Mouse (Mus musculus) forebrain, postnatal 0 days (tissue): ENCODE measurements around the gene Samd13. TPM values are rescaled to one million over a fixed set of nuclear protein-coding genes. Genes with fewer than 3 reads are reported as not detected.

Experiments used
- ATAC-seq: fragments of 200-750 bp; cut with Nextera tagmentation; 2 replicates; pipeline ENCODE4 v1.8.0; 2017; ENCODE audit warnings: mild to moderate bottlenecking, moderate library complexity
- DNase-seq: peaks from one replicate; pipeline ENCODE4 v3.0.0-alpha.2; 2015
- H3K27ac ChIP-seq: fragments of 300-500 bp; sonication (generic); 2 replicates; pipeline ENCODE4 v1.5.1; 2014; ENCODE audit warnings: low read depth, mild to moderate bottlenecking, antibody characterized with exemption, low read length, moderate library complexity, mixed read lengths
- H3K27me3 ChIP-seq: fragments of 300-500 bp; sonication (generic); 2 replicates; pipeline ENCODE4 v1.6.1; 2014; ENCODE audit warnings: mild to moderate bottlenecking, low read length, mixed read lengths; ENCODE audit not compliant: insufficient read depth
- H3K36me3 ChIP-seq: fragments of 300-500 bp; sonication (generic); 2 replicates; pipeline ENCODE4 v1.6.1; 2014; ENCODE audit warnings: mild to moderate bottlenecking, moderate library complexity; ENCODE audit not compliant: insufficient read depth
- H3K4me1 ChIP-seq: fragments of 300-500 bp; sonication (generic); 2 replicates; pipeline ENCODE4 v1.6.1; 2014; ENCODE audit warnings: antibody characterized with exemption; ENCODE audit not compliant: insufficient read depth
- H3K4me2 ChIP-seq: fragments of 300-500 bp; sonication (generic); 2 replicates; pipeline ENCODE4 v1.6.1; 2014; ENCODE audit warnings: low read depth, mild to moderate bottlenecking, moderate library complexity
- H3K4me3 ChIP-seq: fragments of 300-500 bp; sonication (generic); 2 replicates; pipeline ENCODE4 v1.5.1; 2014; ENCODE audit warnings: low read depth, low read length, mixed read lengths
- H3K9ac ChIP-seq: fragments of 300-500 bp; sonication (generic); 2 replicates; pipeline ENCODE4 v1.6.1; 2014; ENCODE audit warnings: mild to moderate bottlenecking
- H3K9me3 ChIP-seq: fragments of 300-500 bp; sonication (generic); 2 replicates; pipeline ENCODE4 v1.6.1; 2016; ENCODE audit warnings: low read length
- CTCF ChIP-seq: sonication (generic); IDR thresholded peaks from 2 replicates; pipeline ENCODE4 v1.5.1; 2016; ENCODE audit warnings: antibody characterized with exemption, control low read depth, low read depth
- WGBS: fragments of 180-500 bp; shearing (Covaris S2); extraction: QIAGEN DNeasy Blood & Tissue Kit; methylation state at CpG from one replicate; pipeline ENCODE4 v1.1.7; 2014; 5-methylcytosine and 5-hydroxymethylcytosine counted together
- polyA plus RNA-seq: library from polyadenylated mRNA; unstranded; fragments of >200 nt; fragmentation: Nextera tagmentation; extraction: Ambion mirVana; gene quantifications from 2 replicates; pipeline ENCODE4 v1.2.1, GENCODE M21; 2015
- total RNA-seq: library from RNA; depleted of rRNA; stranded (reverse); fragments of >200 nt; gene quantifications from 2 replicates; pipeline ENCODE4 v1.2.3, GENCODE M21; 2014

Gene Samd13
- total and polyA plus RNA-seq, 2 experiments from 2014 or later, result 0.33 to 0.57 TPM

DNA sequence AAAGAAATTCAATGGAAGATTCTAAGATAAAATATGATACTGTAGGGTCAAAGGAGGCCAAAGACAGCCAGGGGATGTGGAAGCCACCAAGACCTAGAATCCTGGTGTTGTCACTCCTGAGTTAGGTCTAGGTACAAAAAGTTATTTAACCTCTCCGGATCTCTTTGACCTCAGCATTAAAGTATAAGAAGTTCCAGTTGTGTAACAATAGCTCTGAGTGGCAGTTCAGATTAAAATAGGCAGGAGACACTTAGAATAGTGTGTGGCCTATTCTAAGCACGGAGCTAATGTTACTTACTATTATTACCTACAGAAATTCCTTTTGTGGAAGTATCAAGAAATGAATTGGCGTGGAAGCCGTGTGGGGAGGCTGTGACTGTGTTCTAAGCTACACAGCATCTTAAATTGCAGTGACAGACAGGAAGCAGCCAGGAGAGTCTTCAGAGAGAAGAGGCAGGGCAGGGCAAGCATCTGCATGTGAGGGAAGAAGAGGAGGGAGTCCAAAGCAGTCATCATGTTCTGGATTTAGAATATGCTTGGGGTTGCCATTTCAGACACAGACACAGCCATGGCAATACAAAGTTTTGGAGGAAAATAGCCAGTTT is 1.8 kb upstream of the Samd13 start:
- Histone ChIP-seq H3K27ac (no peak overlapping the region), H3K9ac (no peak overlapping the region), H3K4me2 (no peak overlapping the region), H3K36me3 (no peaks in the 10 kb centered on the region), H3K4me3 (no peak overlapping the region), H3K27me3 (no peaks in the 10 kb centered on the region), H3K9me3 (no peaks in the 10 kb centered on the region), H3K4me1 (peaks cover 14% of the 10 kb centered on the region)
- DNase-seq (no peak), ATAC-seq (no peak)
- no peak for TF ChIP-seq CTCF
- WGBS, result 69% methylated on average over 4 of the region's 4 CpGs

- Histone ChIP-seq H3K4me1 (peaks cover 17% of the 10 kb centered on the region), H3K27me3 (no peaks in the 10 kb centered on the region), H3K9me3 (no peaks in the 10 kb centered on the region), H3K9ac (no peak overlapping the region), H3K27ac (no peak overlapping the region), H3K36me3 (no peaks in the 10 kb centered on the region), H3K4me2 (no peak overlapping the region), H3K4me3 (no peak overlapping the region)
- no peak for DNase-seq
- no peak for ATAC-seq
- WGBS, result 91% methylated on average over 8 of the region's 8 CpGs
- TF ChIP-seq CTCF, result no peak
Observed at GRCm38 (mm10) chr3:146686428-146686827, 1.0 kb upstream of the Samd13 start.

DNA sequence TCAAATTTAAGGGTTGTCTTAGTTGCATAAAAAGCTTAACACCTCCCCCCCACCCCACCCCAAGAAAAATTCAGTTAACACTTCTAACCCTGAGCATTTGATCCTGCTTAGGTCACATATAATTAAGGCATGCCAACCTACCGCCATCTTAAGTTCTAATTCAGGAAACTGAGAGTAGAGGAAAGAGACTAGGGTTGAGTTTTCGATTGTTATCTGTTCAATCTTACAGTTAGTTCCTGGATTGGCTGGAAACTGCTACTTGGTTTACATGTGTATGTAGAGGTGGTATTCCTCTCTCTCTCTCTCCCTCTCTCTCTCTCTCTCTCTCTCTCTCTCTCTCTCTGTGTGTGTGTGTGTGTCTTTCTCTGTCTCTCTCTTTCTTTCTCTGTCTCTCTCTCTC is 2.3 kb downstream of the Samd13 start:
- H3K27ac ChIP-seq, result no peak overlapping the region
- TF ChIP-seq CTCF, result no peak
- no peaks in the 10 kb centered on the region for H3K9me3 ChIP-seq
- WGBS, result 79% methylated on average over 2 of the region's 2 CpGs
- H3K4me3 ChIP-seq, result no peak overlapping the region
- H3K4me1 ChIP-seq, result peaks cover 18% of the 10 kb centered on the region
- no peaks in the 10 kb centered on the region for H3K27me3 ChIP-seq
- peak overlapping the region; percentile 57; the same call in 1 of the 2 replicates for H3K4me2 ChIP-seq
- ATAC-seq (no peak), DNase-seq (no peak)
- H3K36me3 ChIP-seq, result no peaks in the 10 kb centered on the region
- no peak overlapping the region for H3K9ac ChIP-seq

- H3K27me3 ChIP-seq, result no peaks in the 10 kb centered on the region
- TF ChIP-seq CTCF, result no peak
- 12% methylated on average over 13 of the region's 13 CpGs for WGBS
- peak overlapping the region; percentile 57 for H3K4me2 ChIP-seq
- no peaks in the 10 kb centered on the region for H3K36me3 ChIP-seq
- no peaks in the 10 kb centered on the region for H3K9me3 ChIP-seq
- DNase-seq (peak; percentile 90), ATAC-seq (peak; percentile 63)
- H3K9ac ChIP-seq, result peak overlapping the region; percentile 28; the same call in 1 of the 2 replicates
- peak overlapping the region; percentile 35 for H3K4me3 ChIP-seq
- peaks cover 18% of the 10 kb centered on the region for H3K4me1 ChIP-seq
- H3K27ac ChIP-seq, result peak overlapping the region; percentile 45; the same call in 1 of the 2 replicates
Observed at GRCm38 (mm10) chr3:146682140-146682651, 3.2 kb downstream of the Samd13 start.

- Histone ChIP-seq H3K4me2 (peak overlapping the region; percentile 57), H3K4me3 (peak overlapping the region; percentile 35), H3K36me3 (no peaks in the 10 kb centered on the region), H3K9ac (0 out of 2 replicates have a peak overlapping the region, but pooled peaks have one; percentile 28), H3K27me3 (no peaks in the 10 kb centered on the region), H3K9me3 (no peaks in the 10 kb centered on the region), H3K4me1 (peaks cover 18% of the 10 kb centered on the region), H3K27ac (no peak overlapping the region)
- DNase-seq (peak; percentile 40), ATAC-seq (no peak)
- 32% methylated on average over 8 of the region's 8 CpGs for WGBS
- no peak for TF ChIP-seq CTCF
Observed at GRCm38 (mm10) chr3:146681696-146682095, 3.7 kb downstream of the Samd13 start.

DNA sequence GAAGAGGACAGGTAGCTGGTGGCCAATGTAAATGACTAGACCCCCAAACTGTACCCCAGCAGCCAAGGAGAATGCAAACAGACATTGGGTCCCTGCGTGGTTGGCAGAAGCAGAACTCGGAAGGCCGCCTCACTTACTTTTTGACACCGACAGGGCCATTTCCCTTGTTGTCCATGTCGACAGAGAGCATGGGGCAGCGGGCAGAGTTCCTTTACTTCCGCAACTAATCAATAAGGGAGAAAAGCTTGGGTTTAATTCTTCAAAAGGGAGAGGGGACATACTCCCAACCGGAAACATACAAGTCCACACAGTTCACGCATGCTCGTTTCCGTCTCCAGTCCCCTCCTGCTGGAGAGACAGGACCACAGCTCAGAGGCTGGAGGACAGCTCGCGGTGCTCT is 4.8 kb downstream of the Samd13 start:
- WGBS, result 90% methylated on average over 13 of the region's 13 CpGs
- Histone ChIP-seq H3K4me1 (peaks cover 17% of the 10 kb centered on the region), H3K9ac (no peak overlapping the region), H3K4me3 (no peak overlapping the region), H3K27me3 (no peaks in the 10 kb centered on the region), H3K4me2 (no peak overlapping the region), H3K9me3 (no peaks in the 10 kb centered on the region), H3K27ac (no peak overlapping the region), H3K36me3 (no peaks in the 10 kb centered on the region)
- TF ChIP-seq CTCF, result no peak
- DNase-seq (no peak), ATAC-seq (no peak)

GRCm38 (mm10) chr3:146679646-146680045 is 5.7 kb downstream of the Samd13 start:
- no peak for ATAC-seq
- Histone ChIP-seq H3K27me3 (no peaks in the 10 kb centered on the region), H3K4me1 (peaks cover 11% of the 10 kb centered on the region), H3K36me3 (no peaks in the 10 kb centered on the region), H3K4me3 (no peak overlapping the region), H3K4me2 (no peak overlapping the region), H3K9ac (no peak overlapping the region), H3K27ac (no peak overlapping the region), H3K9me3 (no peaks in the 10 kb centered on the region)
- 94% methylated on average over 16 of the region's 16 CpGs for WGBS
- no peak for DNase-seq
- no peak for TF ChIP-seq CTCF
